Mouse (Mus musculus): Measurements from ENCODE around the gene Astn2. TPM values are rescaled to one million over a fixed set of nuclear protein-coding genes. Genes with fewer than 3 reads are reported as not detected.

Astn2 gene
- total RNA-seq, 2 experiments from 2014 or later, result 32.5 to 35.1 TPM

- DNase-seq (ENCODE audit: low spot score in 2 of 2), result no peak
These were observed 530.1 kb downstream of the Astn2 start for GRCm38 (mm10) chr4:65874236-65874781.

- no peak for DNase-seq (ENCODE audit: low spot score in 2 of 2)
These were observed 539.9 kb downstream of the Astn2 start for GRCm38 (mm10) chr4:65864551-65864950.

- DNase-seq (ENCODE audit: low spot score in 2 of 2), result no peak
These were observed 561.2 kb downstream of the Astn2 start for GRCm38 (mm10) chr4:65843191-65843590.

- DNase-seq (ENCODE audit: low spot score in 2 of 2), result peak; percentile 34 to 59
These were observed 564.8 kb downstream of the Astn2 start for GRCm38 (mm10) chr4:65839550-65840000.

- DNase-seq (ENCODE audit: low spot score in 2 of 2), result no peak
These were observed 565.6 kb downstream of the Astn2 start for GRCm38 (mm10) chr4:65838781-65839180.

GRCm38 (mm10) chr4:65832971-65833370 is 571.4 kb downstream of the Astn2 start:
- no peak for DNase-seq (ENCODE audit: low spot score in 2 of 2)

GRCm38 (mm10) chr4:65831872-65832271 is 572.5 kb downstream of the Astn2 start:
- DNase-seq (ENCODE audit: low spot score in 2 of 2), result no peak

GRCm38 (mm10) chr4:65830495-65830894 is 573.9 kb downstream of the Astn2 start:
- no peak for DNase-seq (ENCODE audit: low spot score in 2 of 2)

- DNase-seq (ENCODE audit: low spot score in 2 of 2), result peak in 1 of 2 experiments; percentile 4
These were observed 583.3 kb downstream of the Astn2 start for GRCm38 (mm10) chr4:65821070-65821469.

GRCm38 (mm10) chr4:65820236-65820635 is 584.2 kb downstream of the Astn2 start:
- DNase-seq (ENCODE audit: low spot score in 2 of 2), result no peak

GRCm38 (mm10) chr4:65819835-65820234 is 584.6 kb downstream of the Astn2 start:
- no peak for DNase-seq (ENCODE audit: low spot score in 2 of 2)

- no peak for DNase-seq (ENCODE audit: low spot score in 2 of 2)
These were observed 590.3 kb downstream of the Astn2 start for GRCm38 (mm10) chr4:65814176-65814535.

GRCm38 (mm10) chr4:65813500-65814175 is 590.8 kb downstream of the Astn2 start:
- no peak for DNase-seq (ENCODE audit: low spot score in 2 of 2)

- no peak for DNase-seq (ENCODE audit: low spot score in 2 of 2)
These were observed 597.1 kb downstream of the Astn2 start for GRCm38 (mm10) chr4:65807341-65807740.

GRCm38 (mm10) chr4:65801204-65801603 is 603.2 kb downstream of the Astn2 start:
- DNase-seq (ENCODE audit: low spot score in 2 of 2), result peak in 1 of 2 experiments; percentile 16

- DNase-seq (ENCODE audit: low spot score in 2 of 2), result no peak
These were observed 613.4 kb downstream of the Astn2 start for GRCm38 (mm10) chr4:65791051-65791450.

GRCm38 (mm10) chr4:65773368-65774010 is 630.9 kb downstream of the Astn2 start:
- DNase-seq (ENCODE audit: low spot score in 2 of 2), result no peak

GRCm38 (mm10) chr4:65770952-65771351 is 633.5 kb downstream of the Astn2 start:
- no peak for DNase-seq (ENCODE audit: low spot score in 2 of 2)

GRCm38 (mm10) chr4:65767919-65768318 is 636.5 kb downstream of the Astn2 start:
- no peak for DNase-seq (ENCODE audit: low spot score in 2 of 2)

GRCm38 (mm10) chr4:65767431-65767830 is 637.0 kb downstream of the Astn2 start:
- no peak for DNase-seq (ENCODE audit: low spot score in 2 of 2)

GRCm38 (mm10) chr4:65765312-65765711 is 639.1 kb downstream of the Astn2 start:
- DNase-seq (ENCODE audit: low spot score in 2 of 2), result no peak

- DNase-seq (ENCODE audit: low spot score in 2 of 2), result no peak
These were observed 640.1 kb downstream of the Astn2 start for GRCm38 (mm10) chr4:65764275-65764674.

- DNase-seq (ENCODE audit: low spot score in 2 of 2), result no peak
These were observed 640.6 kb downstream of the Astn2 start for GRCm38 (mm10) chr4:65763823-65764222.

Measured in layer of hippocampus, postnatal 10 days (tissue).